Mouse (Mus musculus): ENCODE data around the gene Olfr99.

- TF ChIP-seq CTCF (conservative IDR thresholded peaks at IDR 0.05 in 1 of 2, IDR thresholded peaks at IDR 0.05 in 1 of 2; ENCODE audit: low read depth in 2 of 2, low read length in 2 of 2), result no peak
- peak; percentile 65; the same call in 1 of the 2 replicates for TF ChIP-seq EP300 (IDR thresholded peaks at IDR 0.05; ENCODE audit: low read length)
- TF ChIP-seq ZC3H11A (IDR thresholded peaks at IDR 0.05; ENCODE audit: low read depth, low read length), result no peak
- TF ChIP-seq USF2 (conservative IDR thresholded peaks at IDR 0.05; ENCODE audit: low read depth, low read length), result no peak
- peak; percentile 95 for TF ChIP-seq IRF4 (IDR thresholded peaks at IDR 0.05; ENCODE audit: low read depth, low read length)
- peak; percentile 61; the same call in 1 of the 2 replicates for TF ChIP-seq TBP (conservative IDR thresholded peaks at IDR 0.05; ENCODE audit: low read depth, low read length)
- no peak; the same call in 1 of the 2 replicates for TF ChIP-seq ZKSCAN1 (IDR thresholded peaks at IDR 0.05; ENCODE audit: borderline replicate concordance, low read depth, low read length)
- no peak for TF ChIP-seq MAZ (IDR thresholded peaks at IDR 0.05; ENCODE audit: low read depth, low read length)
- TF ChIP-seq USF1 (IDR thresholded peaks at IDR 0.05; ENCODE audit: low read depth, low read length), result no peak
- no peak for TF ChIP-seq MAFK (IDR thresholded peaks at IDR 0.05; ENCODE audit: insufficient replicate concordance, low read length)
- TF ChIP-seq POLR2A (IDR thresholded peaks at IDR 0.05; ENCODE audit: low read depth, low read length), result peak; percentile 50
Measured at GRCm38 (mm10) chr17:37270058-37270701, 13.1 kb downstream of the Olfr99 start, which contains the start of gene H2-M3.
